Mouse (Mus musculus) intestine, embryonic 16.5 days (tissue): ENCODE measurements around the gene Spen. TPM values are rescaled to one million over a fixed set of nuclear protein-coding genes. Genes with fewer than 3 reads are reported as not detected.
A peak's percentile ranks its signal among the peaks of the same experiment; 100 is the strongest.
"Not testable (repeated sequence)": the region's sequence is repeated elsewhere in the genome, so short reads cannot be mapped to it uniquely, and the experiment has no call there.

Experiments used
- ATAC-seq: fragments of 200-750 bp; cut with Nextera tagmentation; 2 replicates; pipeline ENCODE4 v1.8.0; 2017; ENCODE audit warnings: moderate TSS enrichment, moderate library complexity
- H3K27ac ChIP-seq: fragments of 300-500 bp; sonication (generic); 2 replicates; pipeline ENCODE4 v1.5.1; 2014; ENCODE audit warnings: mild to moderate bottlenecking, low read length
- H3K27me3 ChIP-seq: fragments of 300-500 bp; sonication (generic); replicated peaks from 2 replicates; pipeline ENCODE4 v1.6.1; 2014; ENCODE audit warnings: low read length, control low read depth, mixed read lengths; ENCODE audit not compliant: control insufficient read depth, insufficient read depth
- H3K36me3 ChIP-seq: fragments of 300-500 bp; sonication (generic); 2 replicates; pipeline ENCODE4 v1.6.1; 2014; ENCODE audit warnings: low read length, control low read depth; ENCODE audit not compliant: control insufficient read depth, insufficient read depth
- H3K4me1 ChIP-seq: fragments of 300-500 bp; sonication (generic); 2 replicates; pipeline ENCODE4 v1.6.1; 2014; ENCODE audit warnings: low read length, control low read depth, mixed read lengths; ENCODE audit not compliant: control insufficient read depth, insufficient read depth
- H3K4me2 ChIP-seq: fragments of 300-500 bp; sonication (generic); 2 replicates; pipeline ENCODE4 v1.6.1; 2014; ENCODE audit warnings: low read depth, low read length, control low read depth
- H3K4me3 ChIP-seq: fragments of 300-500 bp; sonication (generic); 2 replicates; pipeline ENCODE4 v1.5.1; 2014; ENCODE audit warnings: mild to moderate bottlenecking, low read length
- H3K9ac ChIP-seq: fragments of 300-500 bp; sonication (generic); 2 replicates; pipeline ENCODE4 v1.6.1; 2014; ENCODE audit warnings: low read depth, low read length
- H3K9me3 ChIP-seq: fragments of 300-500 bp; sonication (generic); 2 replicates; pipeline ENCODE4 v1.6.1; 2016; ENCODE audit warnings: low read length, control low read depth; ENCODE audit not compliant: control insufficient read depth
- WGBS: fragments of 180-500 bp; shearing (Covaris S2); extraction: QIAGEN DNeasy Blood & Tissue Kit; methylation state at CpG from one replicate; pipeline ENCODE4 v1.1.7; 2014; 5-methylcytosine and 5-hydroxymethylcytosine counted together
- polyA plus RNA-seq: library from polyadenylated mRNA; unstranded; fragments of >200 nt; fragmentation: Nextera tagmentation; extraction: Ambion mirVana; gene quantifications from 2 replicates; pipeline ENCODE4 v1.2.1, GENCODE M21; 2015

The Spen gene
- polyA plus RNA-seq, 1 experiment from 2014 or later: 6.3 TPM

- 91% methylated on average over 4 of the region's 4 CpGs for WGBS
- Histone ChIP-seq H3K27me3 (no peaks in the 10 kb centered on the region), H3K4me1 (peaks cover 12% of the 10 kb centered on the region; the same call in 1 of the 2 replicates), H3K9me3 (no peaks in the 10 kb centered on the region), H3K9ac (no peak overlapping the region), H3K4me2 (no peak overlapping the region), H3K4me3 (no peak overlapping the region), H3K27ac (no peak overlapping the region), H3K36me3 (no peaks in the 10 kb centered on the region)
- no peak for ATAC-seq
Observed at GRCm38 (mm10) chr4:141564209-141564608, 25.8 kb upstream of the Spen start.

GRCm38 (mm10) chr4:141562281-141562680 lies 23.9 kb upstream of the Spen start:
- H3K9ac ChIP-seq: no peak overlapping the region
- ATAC-seq: no peak
- H3K27me3 ChIP-seq: no peaks in the 10 kb centered on the region
- H3K4me2 ChIP-seq: no peak overlapping the region
- H3K36me3 ChIP-seq: no peaks in the 10 kb centered on the region
- no peak overlapping the region for H3K4me3 ChIP-seq
- no peaks in the 10 kb centered on the region for H3K9me3 ChIP-seq
- H3K4me1 ChIP-seq: peaks cover 13% of the 10 kb centered on the region; the same call in 1 of the 2 replicates
- H3K27ac ChIP-seq: no peak overlapping the region; the same call in 1 of the 2 replicates
- 75% methylated on average over 11 of the region's 11 CpGs for WGBS

GRCm38 (mm10) chr4:141561331-141561919 lies 23.0 kb upstream of the Spen start:
- ATAC-seq, H3K4me2 ChIP-seq, H3K36me3 ChIP-seq, H3K27ac ChIP-seq, H3K27me3 ChIP-seq, H3K9me3 ChIP-seq, H3K4me3 ChIP-seq, H3K9ac ChIP-seq: not testable (repeated sequence)
- WGBS: 76% methylated on average over 5 of the region's 5 CpGs
- peaks cover 12% of the 10 kb centered on the region; the same call in 1 of the 2 replicates for H3K4me1 ChIP-seq

GRCm38 (mm10) chr4:141559898-141560263 lies 21.5 kb upstream of the Spen start:
- peak overlapping the region; percentile 92 for H3K4me2 ChIP-seq
- peak overlapping the region; percentile 97 for H3K27ac ChIP-seq
- H3K4me3 ChIP-seq: peak overlapping the region; percentile 47
- 1% methylated on average over 9 of the region's 9 CpGs for WGBS
- H3K9me3 ChIP-seq: no peaks in the 10 kb centered on the region
- H3K36me3 ChIP-seq: no peaks in the 10 kb centered on the region
- no peaks in the 10 kb centered on the region for H3K27me3 ChIP-seq
- peaks cover 12% of the 10 kb centered on the region; the same call in 1 of the 2 replicates for H3K4me1 ChIP-seq
- H3K9ac ChIP-seq: peak overlapping the region; percentile 74
- ATAC-seq: peak; percentile 52

- ATAC-seq: peak; percentile 81
- Histone ChIP-seq H3K4me1 (peaks cover 12% of the 10 kb centered on the region; the same call in 1 of the 2 replicates), H3K27me3 (no peaks in the 10 kb centered on the region), H3K27ac (peak overlapping the region; percentile 97), H3K36me3 (no peaks in the 10 kb centered on the region), H3K4me3 (peak overlapping the region; percentile 47), H3K9me3 (no peaks in the 10 kb centered on the region), H3K4me2 (peak overlapping the region; percentile 92), H3K9ac (peak overlapping the region; percentile 74)
- WGBS: 1% methylated on average over 30 of the region's 30 CpGs
Observed at GRCm38 (mm10) chr4:141559131-141559897, 20.9 kb upstream of the Spen start.

- H3K36me3 ChIP-seq: no peaks in the 10 kb centered on the region
- peak overlapping the region; percentile 97 for H3K27ac ChIP-seq
- H3K4me2 ChIP-seq: peak overlapping the region; percentile 92
- 19% methylated on average over 16 of the region's 16 CpGs for WGBS
- H3K9ac ChIP-seq: peak overlapping the region; percentile 74
- H3K27me3 ChIP-seq: no peaks in the 10 kb centered on the region
- peak; percentile 58 for ATAC-seq
- H3K4me1 ChIP-seq: peaks cover 12% of the 10 kb centered on the region; the same call in 1 of the 2 replicates
- no peaks in the 10 kb centered on the region for H3K9me3 ChIP-seq
- peak overlapping the region; percentile 47 for H3K4me3 ChIP-seq
Observed at GRCm38 (mm10) chr4:141558658-141559057, 20.3 kb upstream of the Spen start.

GRCm38 (mm10) chr4:141556163-141556562 lies 17.8 kb upstream of the Spen start:
- ATAC-seq, H3K36me3 ChIP-seq, H3K9ac ChIP-seq, H3K27ac ChIP-seq, H3K9me3 ChIP-seq, H3K27me3 ChIP-seq, H3K4me2 ChIP-seq, H3K4me3 ChIP-seq: not testable (repeated sequence)
- peaks cover 18% of the 10 kb centered on the region for H3K4me1 ChIP-seq
- 94% methylated on average over 6 of the region's 6 CpGs for WGBS

GRCm38 (mm10) chr4:141554255-141554865 lies 16.0 kb upstream of the Spen start:
- H3K27me3 ChIP-seq, ATAC-seq: not testable (repeated sequence)
- 87% methylated on average over 6 of the region's 9 CpGs for WGBS

GRCm38 (mm10) chr4:141552484-141552883 lies 14.1 kb upstream of the Spen start:
- Histone ChIP-seq H3K9ac (0 out of 2 replicates have a peak overlapping the region, but pooled peaks have one; percentile 19), H3K9me3 (no peaks in the 10 kb centered on the region), H3K4me2 (no peak overlapping the region), H3K4me1 (peaks cover 13% of the 10 kb centered on the region), H3K27me3 (no peaks in the 10 kb centered on the region), H3K27ac (peak overlapping the region; percentile 28), H3K4me3 (no peak overlapping the region), H3K36me3 (no peaks in the 10 kb centered on the region)
- 26% methylated on average over 2 of the region's 2 CpGs for WGBS
- peak; percentile 76 for ATAC-seq

More at GRCm38 (mm10) chr4:141554255-141554865, 16.0 kb upstream of the Spen start:
- H3K36me3 ChIP-seq, H3K4me2 ChIP-seq, H3K4me3 ChIP-seq, H3K9me3 ChIP-seq, H3K27ac ChIP-seq, H3K9ac ChIP-seq: not testable (repeated sequence)
- peaks cover 18% of the 10 kb centered on the region for H3K4me1 ChIP-seq
